Mouse (Mus musculus) E14TG2a.4 (cell line): ENCODE data around the gene Phex.

Experiments
- H3K27me3 ChIP-seq: 2 replicates; pipeline ENCODE4 v1.6.1; 2014; ENCODE audit warnings: low read length, control low read depth; ENCODE audit not compliant: insufficient read depth
- H3K36me3 ChIP-seq: 2 replicates; pipeline ENCODE4 v1.6.1; 2014; ENCODE audit warnings: low read length, control low read depth; ENCODE audit not compliant: insufficient read depth
- H3K4me1 ChIP-seq: replicated peaks from 2 replicates; pipeline ENCODE4 v1.6.1; 2014; ENCODE audit warnings: low read depth, low read length, control low read depth
- H3K4me3 ChIP-seq: replicated peaks from 2 replicates; pipeline ENCODE4 v1.5.1; 2014; ENCODE audit warnings: mild to moderate bottlenecking, low read length
- H3K9me3 ChIP-seq: 2 replicates; pipeline ENCODE4 v1.6.1; 2014; ENCODE audit warnings: low read length, control low read depth
- CTCF ChIP-seq: conservative IDR thresholded peaks from 2 replicates; pipeline ENCODE4 v1.5.1; 2014; ENCODE audit warnings: low read length
- NANOG ChIP-seq: IDR thresholded peaks from 2 replicates; pipeline ENCODE4 v1.6.1; 2014; ENCODE audit warnings: borderline replicate concordance, low read length, mixed read lengths
- POU5F1 ChIP-seq: IDR thresholded peaks from 2 replicates; pipeline ENCODE4 v1.6.1; 2014; ENCODE audit warnings: low read length, borderline replicate concordance

Gene Phex

DNA sequence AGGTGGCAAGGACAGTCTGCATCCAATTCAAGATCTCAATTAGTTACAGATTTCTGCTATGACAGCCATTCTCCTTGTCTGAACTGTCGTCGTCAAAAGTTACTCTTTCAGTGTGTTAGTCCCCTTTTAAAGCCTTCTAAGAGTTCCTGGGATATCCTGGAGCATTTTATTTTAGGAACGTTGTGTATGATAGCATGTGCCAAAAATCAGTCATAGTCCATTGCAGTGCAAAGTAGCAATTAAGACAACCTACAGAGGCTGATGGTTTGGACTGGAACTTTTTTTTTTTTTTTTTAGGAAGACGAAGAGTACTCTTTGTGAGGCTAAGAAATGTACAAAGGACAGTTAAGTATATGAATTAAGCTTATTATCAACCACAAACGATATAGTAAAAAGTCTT, at the start of gene Phex:
Gene Phex, minus strand, starts transcription at position 101 of the 400 bp plus-strand sequence.
- no peaks in the 10 kb centered on the region for H3K36me3 ChIP-seq
- H3K9me3 ChIP-seq, result no peaks in the 10 kb centered on the region
- no peaks in the 10 kb centered on the region for H3K27me3 ChIP-seq
- H3K4me1 ChIP-seq, result no peaks in the 10 kb centered on the region
- no peak within 1 kb of the TSS for H3K4me3 ChIP-seq
- TF ChIP-seq CTCF, result no peak
- TF ChIP-seq POU5F1, result no peak
- TF ChIP-seq NANOG, result no peak

DNA sequence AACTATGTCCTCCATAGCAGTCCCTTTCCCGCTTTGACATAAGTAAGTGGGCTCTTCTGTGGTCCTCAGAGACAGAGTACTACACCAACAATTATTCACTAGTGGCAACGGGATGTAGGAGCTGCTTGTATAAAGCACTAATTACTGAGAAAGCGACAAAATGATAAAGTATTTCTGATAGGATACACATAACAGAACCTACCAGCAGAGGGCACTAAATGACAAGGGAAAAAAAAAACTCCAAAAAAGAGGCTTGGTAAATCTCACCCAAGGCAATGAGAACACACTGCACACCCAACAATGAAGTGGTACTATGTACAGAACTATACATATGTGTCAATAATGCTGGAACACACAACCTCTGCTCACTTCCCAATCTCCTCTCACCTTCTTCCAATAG, 47.6 kb upstream of the Phex start:
- H3K4me3 ChIP-seq, result no peak overlapping the region
- TF ChIP-seq CTCF, result peak; percentile 20; the same call in 1 of the 2 replicates
- TF ChIP-seq POU5F1, result no peak
- peaks cover 55% of the 10 kb centered on the region for H3K36me3 ChIP-seq
- no peaks in the 10 kb centered on the region for H3K27me3 ChIP-seq
- H3K9me3 ChIP-seq, result no peaks in the 10 kb centered on the region
- H3K4me1 ChIP-seq, result 0 out of 2 replicates have a peak, but pooled peaks cover 5% of the 10 kb centered on the region

DNA sequence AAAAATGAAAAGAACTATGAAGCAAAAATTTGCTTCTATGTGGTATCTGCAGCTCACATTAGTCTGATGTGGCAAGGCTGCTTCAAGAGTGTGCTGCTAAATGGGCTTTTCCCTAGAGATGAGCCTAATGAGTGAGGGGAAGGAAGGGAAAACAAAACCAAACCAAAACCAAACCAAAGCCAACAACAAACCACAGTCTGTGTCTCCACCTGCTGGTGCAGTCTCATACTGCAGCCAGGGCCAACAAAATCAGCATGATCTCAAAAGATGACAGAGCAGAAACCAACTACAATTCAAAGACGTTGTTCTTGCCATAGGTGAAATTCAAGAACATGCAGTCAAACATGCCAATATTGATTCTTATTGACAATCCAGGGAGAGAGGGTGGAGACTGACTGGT, 39.3 kb upstream of the Phex start:
- no peaks in the 10 kb centered on the region for H3K27me3 ChIP-seq
- H3K4me1 ChIP-seq, result peaks cover 8% of the 10 kb centered on the region; the same call in 1 of the 2 replicates
- H3K4me3 ChIP-seq, result no peak overlapping the region
- no peaks in the 10 kb centered on the region for H3K9me3 ChIP-seq
- peaks cover 40% of the 10 kb centered on the region for H3K36me3 ChIP-seq
- TF ChIP-seq CTCF (peak; percentile 74), POU5F1 (no peak)

DNA sequence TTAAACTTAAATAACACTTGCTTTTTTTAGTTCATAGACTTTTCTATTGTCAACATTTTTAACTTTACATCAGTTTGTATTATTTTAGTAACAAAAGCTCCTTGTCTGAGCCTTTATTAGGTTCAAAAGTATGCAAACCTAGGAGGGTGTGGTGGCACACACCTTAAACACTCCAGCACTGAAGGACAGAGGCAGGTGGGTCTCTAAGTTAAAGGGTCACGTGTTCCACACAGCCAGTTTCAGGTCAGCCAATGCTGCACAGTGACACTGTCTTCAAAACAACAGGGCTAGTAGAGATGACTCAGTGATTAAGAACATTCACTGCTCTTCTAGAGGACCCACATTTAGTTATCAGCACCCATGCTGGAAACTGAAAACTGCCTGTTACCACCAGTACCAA, 33.9 kb upstream of the Phex start:
- peaks cover 26% of the 10 kb centered on the region for H3K36me3 ChIP-seq
- H3K27me3 ChIP-seq, result no peaks in the 10 kb centered on the region
- H3K4me1 ChIP-seq, result peaks cover 45% of the 10 kb centered on the region
- no peak overlapping the region for H3K4me3 ChIP-seq
- TF ChIP-seq NANOG (no peak), CTCF (no peak), POU5F1 (no peak)
- no peaks in the 10 kb centered on the region for H3K9me3 ChIP-seq

DNA sequence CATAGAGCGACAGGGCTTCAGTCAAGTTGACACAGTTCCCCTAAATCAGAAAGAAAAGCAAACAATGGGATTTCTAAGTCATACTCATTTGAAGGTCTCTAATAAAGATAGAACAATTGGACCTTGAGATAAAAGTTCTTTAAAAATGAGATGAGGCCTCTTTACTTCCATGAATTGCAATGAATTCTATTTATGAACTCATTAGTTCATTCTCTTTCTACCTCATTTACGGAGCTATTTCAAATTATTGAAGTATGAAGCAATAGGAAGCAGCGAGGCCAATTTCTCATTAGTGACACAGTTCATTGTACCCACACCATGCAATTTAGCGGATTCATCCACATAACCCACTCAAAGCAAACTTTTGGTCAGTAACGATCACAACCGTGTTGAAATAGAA, 32.3 kb upstream of the Phex start:
- TF ChIP-seq NANOG, result no peak
- no peak for TF ChIP-seq POU5F1
- TF ChIP-seq CTCF, result no peak

DNA sequence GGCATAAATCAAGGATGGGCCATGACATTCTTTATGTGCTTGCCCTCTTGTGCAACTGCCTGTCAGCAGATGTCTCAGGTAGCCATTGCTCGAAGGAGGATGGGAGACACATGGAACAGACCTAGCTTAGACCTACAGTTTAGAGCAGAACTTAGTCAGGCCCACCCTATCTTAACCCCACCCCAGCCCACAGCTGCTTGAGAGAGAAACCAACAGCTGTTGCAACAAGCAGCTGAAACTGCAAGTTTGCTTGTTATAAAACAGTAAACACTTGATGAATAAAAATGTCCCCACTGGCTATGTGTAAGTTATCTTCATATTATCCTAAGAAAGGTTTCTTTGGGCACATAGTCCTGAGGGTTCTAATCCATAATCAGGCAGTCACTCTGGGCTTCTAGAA, 19.7 kb upstream of the Phex start:
- Histone ChIP-seq H3K4me3 (no peak overlapping the region), H3K27me3 (no peaks in the 10 kb centered on the region), H3K9me3 (no peaks in the 10 kb centered on the region), H3K4me1 (no peaks in the 10 kb centered on the region), H3K36me3 (no peaks in the 10 kb centered on the region; the same call in 1 of the 2 replicates)
- no peak for TF ChIP-seq POU5F1
- no peak for TF ChIP-seq CTCF
- TF ChIP-seq NANOG, result no peak

More for the DNA sequence above, 32.3 kb upstream of the Phex start:
- Histone ChIP-seq H3K36me3 (peaks cover 34% of the 10 kb centered on the region), H3K9me3 (no peaks in the 10 kb centered on the region), H3K4me3 (no peak overlapping the region), H3K4me1 (peaks cover 51% of the 10 kb centered on the region), H3K27me3 (no peaks in the 10 kb centered on the region)

DNA sequence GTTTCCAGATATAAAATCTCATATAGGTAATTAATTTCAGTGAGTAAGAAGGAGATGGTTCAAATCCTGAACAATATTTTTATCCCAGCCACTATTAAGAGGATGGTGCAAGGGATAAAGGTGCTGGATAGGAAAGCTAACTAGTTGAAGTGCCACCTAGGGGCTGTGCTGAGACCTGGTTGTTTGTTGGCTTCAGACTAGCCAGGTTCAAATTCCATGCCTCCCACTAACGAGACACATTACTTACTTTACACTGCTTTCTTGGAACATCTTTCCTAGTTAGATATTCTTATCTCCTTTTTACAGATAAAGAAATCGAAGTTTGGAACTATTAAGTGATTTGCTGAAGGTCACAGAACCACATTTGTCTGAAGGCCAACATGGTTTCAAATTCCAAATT, 4.3 kb upstream of the Phex start:
- Histone ChIP-seq H3K27me3 (no peaks in the 10 kb centered on the region), H3K4me1 (no peaks in the 10 kb centered on the region), H3K9me3 (no peaks in the 10 kb centered on the region), H3K36me3 (no peaks in the 10 kb centered on the region), H3K4me3 (no peak overlapping the region)
- TF ChIP-seq CTCF, result no peak
- no peak for TF ChIP-seq POU5F1
- no peak for TF ChIP-seq NANOG

DNA sequence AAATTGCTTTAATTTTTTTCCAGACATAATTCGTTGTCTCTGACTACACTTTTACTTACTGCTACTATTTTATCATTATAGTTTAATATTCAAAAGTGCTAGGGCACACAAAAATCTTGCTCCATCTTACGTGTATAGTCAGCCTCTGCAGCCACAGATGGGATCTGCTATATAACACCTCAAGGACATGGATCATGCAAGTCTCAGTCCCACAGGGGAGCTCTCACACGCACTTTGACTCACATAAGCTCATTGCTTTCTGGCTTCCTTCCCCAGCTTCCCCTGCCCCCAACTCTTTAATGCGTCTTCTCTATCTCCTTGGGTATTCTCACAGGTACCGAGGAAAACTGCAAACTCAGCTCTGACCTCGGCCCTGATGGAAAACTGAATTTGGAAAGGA, 10.2 kb downstream of the Phex start:
- no peaks in the 10 kb centered on the region for H3K36me3 ChIP-seq
- H3K4me1 ChIP-seq, result no peaks in the 10 kb centered on the region
- H3K27me3 ChIP-seq, result no peaks in the 10 kb centered on the region
- no peak overlapping the region for H3K4me3 ChIP-seq
- H3K9me3 ChIP-seq, result no peaks in the 10 kb centered on the region
- TF ChIP-seq POU5F1 (no peak), CTCF (no peak)

DNA sequence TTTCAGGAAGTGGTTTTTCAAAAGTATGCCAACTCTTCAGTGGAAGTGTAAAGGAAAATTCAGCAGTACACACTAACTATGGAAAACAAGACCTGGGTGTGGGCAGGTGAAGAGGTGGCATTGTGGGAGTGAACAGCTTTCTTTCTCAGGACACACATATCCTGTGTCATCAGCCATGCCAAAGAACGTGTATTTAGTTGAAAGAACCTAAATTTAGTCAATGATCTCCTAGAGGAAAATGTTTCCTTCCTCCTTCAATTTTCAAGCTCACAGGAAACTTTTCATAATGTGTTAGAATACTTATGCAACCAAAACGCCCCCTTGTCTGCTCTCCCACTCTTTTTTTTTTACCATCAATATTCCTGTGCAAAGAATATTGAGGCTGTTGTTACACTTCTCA, 23.9 kb downstream of the Phex start:
- Histone ChIP-seq H3K9me3 (no peaks in the 10 kb centered on the region), H3K36me3 (no peaks in the 10 kb centered on the region)
- TF ChIP-seq CTCF (no peak), NANOG (no peak), POU5F1 (no peak)

More for the DNA sequence above, 23.9 kb downstream of the Phex start:
- no peaks in the 10 kb centered on the region for H3K4me1 ChIP-seq
- H3K4me3 ChIP-seq, result no peak overlapping the region
- no peaks in the 10 kb centered on the region for H3K27me3 ChIP-seq
